Mouse (Mus musculus) hindbrain, embryonic 14.5 days (tissue): ENCODE results near the gene Zcchc14. TPM values are rescaled to one million over a fixed set of nuclear protein-coding genes. Genes with fewer than 3 reads are reported as not detected.

Source experiments
- ATAC-seq: fragments of 200-750 bp; cut with Nextera tagmentation; 2 replicates; pipeline ENCODE4 v1.8.0; 2017; ENCODE audit warnings: moderate number of reproducible peaks, mild to moderate bottlenecking, moderate TSS enrichment, moderate library complexity; ENCODE audit not compliant: low FRiP score
- DNase-seq: peaks from one replicate; pipeline ENCODE4 v3.0.0-alpha.2; 2015; ENCODE audit warnings: low spot score
- H3K27ac ChIP-seq: fragments of 300-500 bp; sonication (generic); 2 replicates; pipeline ENCODE4 v1.5.1; 2014; ENCODE audit warnings: mild to moderate bottlenecking, moderate library complexity
- H3K27me3 ChIP-seq: fragments of 300-500 bp; sonication (generic); 2 replicates; pipeline ENCODE4 v1.6.1; 2014; ENCODE audit warnings: mild to moderate bottlenecking, low read length, mixed read lengths; ENCODE audit not compliant: control insufficient read depth, insufficient read depth
- H3K36me3 ChIP-seq: fragments of 300-500 bp; sonication (generic); replicated peaks from 2 replicates; pipeline ENCODE4 v1.6.1; 2014; ENCODE audit not compliant: control insufficient read depth, insufficient read depth
- H3K4me1 ChIP-seq: fragments of 300-500 bp; sonication (generic); replicated peaks from 2 replicates; pipeline ENCODE4 v1.6.1; 2014; ENCODE audit warnings: antibody characterized with exemption, low read length, mixed read lengths; ENCODE audit not compliant: control insufficient read depth, insufficient read depth
- H3K4me2 ChIP-seq: fragments of 300-500 bp; sonication (generic); replicated peaks from 2 replicates; pipeline ENCODE4 v1.6.1; 2014; ENCODE audit warnings: mild to moderate bottlenecking, moderate library complexity
- H3K4me3 ChIP-seq: fragments of 300-500 bp; sonication (generic); replicated peaks from 2 replicates; pipeline ENCODE4 v1.5.1; 2014; ENCODE audit warnings: mild to moderate bottlenecking, low read length
- H3K9ac ChIP-seq: fragments of 300-500 bp; sonication (generic); 2 replicates; pipeline ENCODE4 v1.6.1; 2014
- H3K9me3 ChIP-seq: fragments of 300-500 bp; sonication (generic); 2 replicates; pipeline ENCODE4 v1.6.1; 2016; ENCODE audit warnings: low read length; ENCODE audit not compliant: control insufficient read depth
- WGBS: fragments of 180-500 bp; shearing (Covaris S2); extraction: QIAGEN DNeasy Blood & Tissue Kit; methylation state at CpG from one replicate; pipeline ENCODE4 v1.1.7; 2014; 5-methylcytosine and 5-hydroxymethylcytosine counted together
- polyA plus RNA-seq: library from polyadenylated mRNA; unstranded; fragments of >200 nt; fragmentation: Nextera tagmentation; extraction: Ambion mirVana; gene quantifications from 2 replicates; pipeline ENCODE4 v1.2.1, GENCODE M21; 2014

The Zcchc14 gene
- polyA plus RNA-seq, 1 experiment from 2014 or later: 35.6 TPM

DNA sequence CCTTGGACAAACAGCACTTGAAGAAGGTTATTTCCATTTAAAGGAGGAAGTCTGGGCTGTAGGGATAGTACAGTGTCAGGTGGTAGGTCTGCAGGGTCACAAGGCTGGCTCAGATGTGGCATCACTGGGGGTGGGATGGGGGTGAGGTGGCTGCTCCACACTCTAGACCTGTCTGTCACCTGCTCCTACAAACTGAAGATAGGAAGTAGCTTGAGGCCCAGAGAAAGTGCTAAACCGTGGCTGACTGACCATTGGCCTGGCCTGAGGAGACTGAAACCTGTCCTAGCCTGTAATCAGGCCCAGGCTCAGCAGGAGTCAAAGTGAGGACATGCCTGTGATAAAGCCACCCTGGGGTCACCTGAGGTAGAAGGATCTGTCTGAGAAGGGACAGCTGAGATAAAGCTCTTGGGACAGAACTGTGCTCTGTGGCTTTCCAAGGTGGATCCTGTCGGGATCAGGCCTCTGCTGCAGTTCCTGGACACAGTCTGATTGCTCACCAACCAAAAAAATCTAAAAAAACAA lies 63.4 kb downstream of the Zcchc14 start:
- Histone ChIP-seq H3K27me3 (no peaks in the 10 kb centered on the region), H3K36me3 (peaks cover 7% of the 10 kb centered on the region), H3K27ac (no peak overlapping the region), H3K4me3 (no peak overlapping the region), H3K4me1 (peaks cover 26% of the 10 kb centered on the region), H3K4me2 (no peak overlapping the region), H3K9ac (0 out of 2 replicates have a peak overlapping the region, but pooled peaks have one; percentile 16), H3K9me3 (no peaks in the 10 kb centered on the region)
- WGBS: 38% methylated on average over 2 of the region's 2 CpGs
- no peak for ATAC-seq
- DNase-seq: no peak

DNA sequence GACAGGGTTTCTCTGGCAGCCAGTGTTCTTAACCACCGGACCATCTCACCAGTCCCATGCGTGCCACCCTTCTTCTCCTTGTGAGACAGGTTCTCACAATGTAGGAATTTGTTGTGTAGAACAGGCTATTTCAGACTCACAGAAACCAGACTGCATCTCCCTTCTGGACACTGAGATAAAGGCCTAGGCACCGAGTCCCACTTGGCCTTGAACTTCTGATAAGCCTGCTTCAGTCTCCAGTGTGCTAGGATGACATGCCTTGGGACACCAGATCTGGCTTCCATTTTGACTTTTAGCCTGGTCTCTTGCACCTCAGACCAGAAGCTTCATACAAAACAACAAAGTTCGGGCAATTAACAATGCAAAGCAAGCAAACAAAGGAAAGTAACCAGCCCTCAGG lies 64.0 kb downstream of the Zcchc14 start:
- peaks cover 26% of the 10 kb centered on the region for H3K4me1 ChIP-seq
- peaks cover 3% of the 10 kb centered on the region for H3K36me3 ChIP-seq
- no peak for DNase-seq
- no peak overlapping the region for H3K27ac ChIP-seq
- no peak overlapping the region for H3K4me2 ChIP-seq
- H3K9ac ChIP-seq: no peak overlapping the region
- no peaks in the 10 kb centered on the region for H3K9me3 ChIP-seq
- ATAC-seq: no peak
- 85% methylated on average over 4 of the region's 4 CpGs for WGBS
- H3K27me3 ChIP-seq: no peaks in the 10 kb centered on the region
- no peak overlapping the region for H3K4me3 ChIP-seq

DNA sequence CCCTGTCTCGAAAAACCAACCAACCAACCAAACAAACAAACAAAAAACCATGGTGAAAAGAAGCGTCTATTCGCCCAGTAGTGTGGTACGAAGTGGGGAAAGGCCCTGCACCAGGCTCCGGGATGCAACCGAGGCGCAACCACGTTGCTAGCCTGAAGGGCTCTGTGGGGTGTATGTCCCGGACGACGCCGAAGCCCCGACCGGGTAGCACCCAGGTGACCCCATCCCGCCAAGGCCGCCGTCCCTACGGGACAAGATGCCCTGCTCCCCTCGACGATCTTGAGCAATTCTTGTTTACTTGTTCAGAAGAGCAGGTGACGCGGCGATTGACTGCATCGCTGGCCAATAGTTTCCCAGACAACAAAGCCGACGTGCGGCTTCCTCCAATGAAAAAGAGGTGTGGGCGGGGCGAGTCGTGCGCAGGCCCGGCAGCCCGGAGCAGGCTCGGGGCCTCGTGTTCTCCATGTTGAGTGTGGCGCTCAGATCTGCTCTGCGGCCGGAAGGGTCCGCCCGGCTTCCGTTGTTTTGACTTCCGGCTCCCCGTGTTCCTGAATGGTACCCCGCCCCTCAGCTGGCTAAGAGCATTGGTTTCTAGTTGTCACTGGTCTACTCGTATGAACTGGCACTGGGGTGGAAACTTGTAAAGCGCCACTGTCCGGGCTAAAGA lies 67.4 kb downstream of the Zcchc14 start:
- peak; percentile 96 for ATAC-seq
- Histone ChIP-seq H3K4me1 (peaks cover 8% of the 10 kb centered on the region; the same call in 1 of the 2 replicates), H3K27me3 (no peaks in the 10 kb centered on the region), H3K9me3 (no peaks in the 10 kb centered on the region), H3K27ac (peak overlapping the region; percentile 48), H3K4me2 (peak overlapping the region; percentile 61), H3K4me3 (peak overlapping the region; percentile 45), H3K36me3 (no peaks in the 10 kb centered on the region), H3K9ac (peak overlapping the region; percentile 63)
- 1% methylated on average over 47 of the region's 47 CpGs for WGBS
- DNase-seq: peak; percentile 97

DNA sequence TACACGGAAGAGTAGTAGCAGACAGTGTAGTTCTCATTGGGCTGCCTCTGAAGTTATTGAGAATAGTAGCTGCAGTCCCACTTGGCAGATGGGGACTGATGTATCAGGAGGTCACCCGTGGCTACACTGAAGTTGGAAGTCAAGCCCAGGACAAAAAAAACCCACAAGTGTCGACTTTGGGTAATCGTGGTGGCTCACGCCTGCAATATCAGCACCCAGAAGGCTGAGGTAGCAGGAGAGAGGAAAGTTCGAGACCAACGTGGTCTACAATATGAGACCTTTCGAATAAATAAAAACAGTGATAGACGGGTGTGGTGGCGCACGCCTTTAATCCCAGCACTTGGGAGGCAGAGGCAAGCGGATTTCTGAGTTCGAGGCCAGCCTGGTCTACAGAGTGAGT lies 68.0 kb downstream of the Zcchc14 start:
- WGBS: 49% methylated on average over 13 of the region's 13 CpGs

DNA sequence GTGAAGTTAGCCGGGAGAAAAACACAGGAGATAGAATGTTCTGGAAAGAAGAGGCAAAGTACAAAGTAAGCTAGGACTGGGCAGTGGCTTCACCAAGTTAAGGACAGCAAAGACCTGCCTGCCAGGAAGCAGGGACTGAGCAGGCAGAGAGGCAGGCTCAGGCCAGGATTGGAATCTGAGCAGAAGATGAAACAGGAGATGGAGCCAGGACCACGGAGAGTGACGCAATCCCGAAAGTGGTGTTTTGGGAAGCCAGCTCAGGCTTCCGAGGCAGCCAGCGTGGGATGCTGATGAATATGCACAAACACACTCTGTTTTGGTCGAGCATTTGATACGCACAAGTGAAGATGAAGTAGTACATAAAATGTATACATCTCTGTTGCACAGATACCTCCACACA lies 69.0 kb downstream of the Zcchc14 start:
- WGBS: 65% methylated on average over 8 of the region's 8 CpGs
- no peak overlapping the region for H3K4me2 ChIP-seq

More for the DNA sequence above, 68.0 kb downstream of the Zcchc14 start:
- Histone ChIP-seq H3K4me1 (peaks cover 8% of the 10 kb centered on the region; the same call in 1 of the 2 replicates), H3K4me2 (peak overlapping the region; percentile 61), H3K4me3 (peak overlapping the region; percentile 45), H3K27ac (0 out of 2 replicates have a peak overlapping the region, but pooled peaks have one; percentile 48), H3K9ac (peak overlapping the region; percentile 63), H3K27me3 (no peaks in the 10 kb centered on the region), H3K36me3 (no peaks in the 10 kb centered on the region), H3K9me3 (no peaks in the 10 kb centered on the region)
- DNase-seq: no peak
- no peak for ATAC-seq

DNA sequence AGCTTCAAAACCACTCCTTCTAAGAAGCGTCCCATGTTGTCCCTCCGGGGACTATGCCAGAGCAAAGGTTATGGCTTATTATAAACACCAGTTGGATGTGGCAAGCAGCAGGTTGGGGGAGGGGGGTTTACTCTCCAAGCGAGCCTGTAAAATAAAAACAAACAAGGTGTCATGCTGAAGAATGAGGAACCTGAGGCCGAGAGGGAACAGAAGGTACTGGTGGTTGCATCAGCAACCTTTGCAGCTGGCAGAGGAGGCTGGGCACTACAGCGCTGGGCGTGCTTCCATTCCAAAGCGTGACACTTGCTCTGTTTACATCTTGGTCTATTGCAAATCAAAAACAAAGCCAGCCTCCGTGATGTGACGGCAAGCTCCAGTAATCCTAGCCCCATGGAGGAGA lies 72.2 kb downstream of the Zcchc14 start:
- WGBS: 39% methylated on average over 9 of the region's 9 CpGs
- ATAC-seq: no peak
- H3K27me3 ChIP-seq: no peaks in the 10 kb centered on the region
- no peak overlapping the region for H3K4me3 ChIP-seq
- H3K36me3 ChIP-seq: no peaks in the 10 kb centered on the region
- H3K9ac ChIP-seq: no peak overlapping the region
- no peak overlapping the region for H3K4me2 ChIP-seq
- DNase-seq: no peak
- no peaks in the 10 kb centered on the region for H3K9me3 ChIP-seq
- H3K4me1 ChIP-seq: peaks cover 25% of the 10 kb centered on the region
- no peak overlapping the region for H3K27ac ChIP-seq

More for the DNA sequence above, 69.0 kb downstream of the Zcchc14 start:
- Histone ChIP-seq H3K4me3 (no peak overlapping the region), H3K9ac (no peak overlapping the region), H3K27me3 (no peaks in the 10 kb centered on the region), H3K4me1 (0 out of 2 replicates have a peak, but pooled peaks cover 8% of the 10 kb centered on the region), H3K36me3 (no peaks in the 10 kb centered on the region), H3K27ac (no peak overlapping the region), H3K9me3 (no peaks in the 10 kb centered on the region)
- ATAC-seq: no peak
- no peak for DNase-seq

DNA sequence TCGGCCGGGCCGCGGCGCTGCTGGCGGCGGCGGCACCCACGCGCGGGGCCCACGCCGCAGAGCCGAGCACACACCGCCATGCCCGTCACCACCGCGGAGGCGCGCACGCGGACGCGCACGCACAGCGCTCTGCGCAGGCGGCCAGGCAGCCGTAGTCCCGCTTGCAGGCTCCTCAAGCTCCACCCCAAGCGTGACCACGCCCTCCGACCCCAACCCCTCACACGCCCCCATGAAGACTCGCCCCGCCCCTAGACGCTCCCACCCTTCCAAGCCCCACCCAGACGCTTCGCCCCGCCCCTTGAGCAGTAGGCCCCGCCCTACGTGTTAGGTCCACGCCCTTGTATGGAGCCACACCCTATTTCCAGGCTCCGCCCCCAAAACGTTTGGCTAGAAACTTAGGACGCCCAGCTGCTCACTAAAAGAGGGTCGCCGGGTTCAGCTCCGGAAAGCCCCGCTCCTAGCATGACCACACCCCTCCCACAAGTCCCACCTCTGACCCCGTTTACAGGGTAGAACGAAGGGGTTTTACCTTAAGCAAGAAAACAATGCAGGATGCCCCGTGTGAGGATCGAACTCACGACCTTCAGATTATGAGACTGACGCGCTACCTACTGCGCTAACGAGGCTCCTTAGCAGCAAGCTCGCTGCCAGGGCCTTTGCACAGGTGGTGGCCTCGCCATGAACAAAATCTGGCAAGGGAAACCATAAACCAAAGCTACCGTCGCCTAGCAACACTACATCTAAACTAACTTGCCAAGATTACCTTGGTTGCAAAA lies 73.8 kb downstream of the Zcchc14 start, which contains the start of gene Fbxo31:
TSS of gene Fbxo31 (minus strand) at position 131 of the 776 bp plus-strand sequence.
- H3K9ac ChIP-seq: peak within 1 kb of the TSS; percentile 77
- WGBS: under 1% methylated on average over 63 of the region's 63 CpGs
- no peaks in the 10 kb centered on the region for H3K36me3 ChIP-seq
- H3K4me3 ChIP-seq: peak within 1 kb of the TSS; percentile 69
- ATAC-seq: peak; percentile 93
- peaks cover 22% of the 10 kb centered on the region for H3K4me1 ChIP-seq
- H3K9me3 ChIP-seq: no peaks in the 10 kb centered on the region
- H3K27me3 ChIP-seq: no peaks in the 10 kb centered on the region
- H3K4me2 ChIP-seq: peak within 1 kb of the TSS; percentile 58
- DNase-seq: peak; percentile 90
- H3K27ac ChIP-seq: peak within 1 kb of the TSS; percentile 59

DNA sequence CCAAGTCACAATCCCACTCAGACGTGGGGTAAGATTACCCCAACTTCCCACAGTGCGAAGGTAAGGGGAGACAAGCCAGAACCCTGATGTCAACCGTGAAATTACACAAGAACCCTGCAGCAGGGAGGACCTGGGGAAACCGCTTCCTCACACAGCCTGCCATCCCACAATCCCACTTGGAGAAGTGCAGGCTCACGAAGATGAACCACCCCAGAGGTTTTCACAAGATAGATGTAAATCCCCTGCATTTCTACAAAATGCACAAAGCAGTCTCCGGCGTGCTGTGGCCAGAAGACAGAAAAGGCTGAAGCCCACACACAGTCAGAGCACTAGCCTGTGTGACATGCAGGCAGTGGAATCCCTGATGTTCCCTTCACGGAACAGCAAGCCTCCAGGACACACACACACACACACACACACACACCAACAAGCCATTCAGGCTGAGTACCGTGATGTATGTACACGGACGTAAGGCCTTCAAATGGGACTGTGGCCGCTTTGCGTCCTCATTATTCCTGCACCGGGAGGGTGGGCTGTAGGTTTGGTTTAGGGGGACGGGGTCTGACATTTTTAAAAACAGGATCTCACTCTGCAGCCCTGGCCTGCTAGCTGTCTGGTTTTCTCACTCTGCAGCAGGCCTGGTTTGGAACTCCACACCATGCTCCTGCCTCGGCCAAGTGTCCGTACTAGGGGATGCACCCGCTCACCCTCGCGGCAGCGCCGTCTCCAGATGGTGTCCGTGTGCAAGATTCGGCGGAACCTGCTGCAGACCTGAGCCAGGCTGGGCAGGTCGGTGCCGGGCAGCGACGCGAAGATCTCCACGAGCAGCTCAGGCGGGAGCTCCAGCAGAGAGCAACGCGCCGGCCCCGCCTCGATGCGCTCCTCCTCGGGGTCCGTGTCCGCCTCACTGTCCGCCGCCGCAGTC lies 74.7 kb downstream of the Zcchc14 start:
- Histone ChIP-seq H3K27ac (peak overlapping the region; percentile 59), H3K4me1 (peaks cover 22% of the 10 kb centered on the region), H3K4me2 (peak overlapping the region; percentile 58), H3K27me3 (no peaks in the 10 kb centered on the region), H3K36me3 (no peaks in the 10 kb centered on the region), H3K4me3 (peak overlapping the region; percentile 69), H3K9ac (peak overlapping the region; percentile 77), H3K9me3 (no peaks in the 10 kb centered on the region)
- under 1% methylated on average over 40 of the region's 44 CpGs for WGBS
- ATAC-seq (peak; percentile 46; the same call in 1 of the 2 replicates), DNase-seq (peak; percentile 53)
